Mouse (Mus musculus): Measurements from ENCODE around the gene Tspan14. TPM values are rescaled to one million over a fixed set of nuclear protein-coding genes. Genes with fewer than 3 reads are reported as not detected.
A peak's percentile ranks its signal among the peaks of the same experiment; 100 is the strongest.

The Tspan14 gene
- polyA plus RNA-seq, 1 experiment, result 47.7 TPM

- no peak for DNase-seq (ENCODE audit: extremely low spot score in 1 of 2, low spot score in 1 of 2)
Observed at GRCm38 (mm10) chr14:40924378-40925113, 42.1 kb downstream of the Tspan14 start.

- DNase-seq (ENCODE audit: extremely low spot score in 1 of 2, low spot score in 1 of 2), result no peak
Observed at GRCm38 (mm10) chr14:40921241-40921640, 45.4 kb downstream of the Tspan14 start.

GRCm38 (mm10) chr14:40919521-40919920 lies 47.1 kb downstream of the Tspan14 start:
- no peak for DNase-seq (ENCODE audit: extremely low spot score in 1 of 2, low spot score in 1 of 2)

GRCm38 (mm10) chr14:40918477-40918876 lies 48.1 kb downstream of the Tspan14 start:
- DNase-seq (ENCODE audit: extremely low spot score in 1 of 2, low spot score in 1 of 2), result no peak

- DNase-seq (ENCODE audit: extremely low spot score in 1 of 2, low spot score in 1 of 2), result peak; percentile 86 to 98
Observed at GRCm38 (mm10) chr14:40917632-40918031, 49.0 kb downstream of the Tspan14 start.

GRCm38 (mm10) chr14:40916667-40917066 lies 49.9 kb downstream of the Tspan14 start:
- no peak for DNase-seq (ENCODE audit: extremely low spot score in 1 of 2, low spot score in 1 of 2)

GRCm38 (mm10) chr14:40915838-40916237 lies 50.8 kb downstream of the Tspan14 start:
- no peak for DNase-seq (ENCODE audit: extremely low spot score in 1 of 2, low spot score in 1 of 2)

- DNase-seq (ENCODE audit: extremely low spot score in 1 of 2, low spot score in 1 of 2), result no peak
Observed at GRCm38 (mm10) chr14:40914701-40915100, 51.9 kb downstream of the Tspan14 start.

- DNase-seq (ENCODE audit: extremely low spot score in 1 of 2, low spot score in 1 of 2), result no peak
Observed at GRCm38 (mm10) chr14:40913709-40914108, 52.9 kb downstream of the Tspan14 start.

- DNase-seq (ENCODE audit: extremely low spot score in 1 of 2, low spot score in 1 of 2), result no peak
Observed at GRCm38 (mm10) chr14:40911529-40911928, 55.1 kb downstream of the Tspan14 start.

GRCm38 (mm10) chr14:40908763-40909162 lies 57.8 kb downstream of the Tspan14 start:
- no peak for DNase-seq (ENCODE audit: extremely low spot score in 1 of 2, low spot score in 1 of 2)

- DNase-seq (ENCODE audit: extremely low spot score in 1 of 2, low spot score in 1 of 2), result no peak
Observed at GRCm38 (mm10) chr14:40906770-40907169, 59.8 kb downstream of the Tspan14 start.

- no peak for DNase-seq (ENCODE audit: extremely low spot score in 1 of 2, low spot score in 1 of 2)
Observed at GRCm38 (mm10) chr14:40905813-40906212, 60.8 kb downstream of the Tspan14 start.

- DNase-seq (ENCODE audit: extremely low spot score in 1 of 2, low spot score in 1 of 2), result no peak
Observed at GRCm38 (mm10) chr14:40902307-40903055, 64.1 kb downstream of the Tspan14 start.

- DNase-seq (ENCODE audit: extremely low spot score in 1 of 2, low spot score in 1 of 2), result no peak
Observed at GRCm38 (mm10) chr14:40900267-40900666, 66.3 kb downstream of the Tspan14 start.

GRCm38 (mm10) chr14:40897916-40898315 lies 68.7 kb downstream of the Tspan14 start:
- DNase-seq (ENCODE audit: extremely low spot score in 1 of 2, low spot score in 1 of 2), result no peak

GRCm38 (mm10) chr14:40895681-40896080 lies 70.9 kb downstream of the Tspan14 start:
- DNase-seq (ENCODE audit: extremely low spot score in 1 of 2, low spot score in 1 of 2), result no peak

- DNase-seq (ENCODE audit: extremely low spot score in 1 of 2, low spot score in 1 of 2), result peak; percentile 68 to 88
Observed at GRCm38 (mm10) chr14:40894576-40895247, 71.9 kb downstream of the Tspan14 start.

GRCm38 (mm10) chr14:40893884-40894283 lies 72.7 kb downstream of the Tspan14 start:
- DNase-seq (ENCODE audit: extremely low spot score in 1 of 2, low spot score in 1 of 2), result no peak

- DNase-seq (ENCODE audit: extremely low spot score in 1 of 2, low spot score in 1 of 2), result no peak
Observed at GRCm38 (mm10) chr14:40893196-40893595, 73.4 kb downstream of the Tspan14 start, which contains the start of gene Sh2d4b. Sh2d4b (minus strand) TSS chr14:40893266.

GRCm38 (mm10) chr14:40892326-40892825 lies 74.2 kb downstream of the Tspan14 start:
- DNase-seq (ENCODE audit: extremely low spot score in 1 of 2, low spot score in 1 of 2), result no peak
